Mouse (Mus musculus): ENCODE measurements around the gene Zfp523.

DNA sequence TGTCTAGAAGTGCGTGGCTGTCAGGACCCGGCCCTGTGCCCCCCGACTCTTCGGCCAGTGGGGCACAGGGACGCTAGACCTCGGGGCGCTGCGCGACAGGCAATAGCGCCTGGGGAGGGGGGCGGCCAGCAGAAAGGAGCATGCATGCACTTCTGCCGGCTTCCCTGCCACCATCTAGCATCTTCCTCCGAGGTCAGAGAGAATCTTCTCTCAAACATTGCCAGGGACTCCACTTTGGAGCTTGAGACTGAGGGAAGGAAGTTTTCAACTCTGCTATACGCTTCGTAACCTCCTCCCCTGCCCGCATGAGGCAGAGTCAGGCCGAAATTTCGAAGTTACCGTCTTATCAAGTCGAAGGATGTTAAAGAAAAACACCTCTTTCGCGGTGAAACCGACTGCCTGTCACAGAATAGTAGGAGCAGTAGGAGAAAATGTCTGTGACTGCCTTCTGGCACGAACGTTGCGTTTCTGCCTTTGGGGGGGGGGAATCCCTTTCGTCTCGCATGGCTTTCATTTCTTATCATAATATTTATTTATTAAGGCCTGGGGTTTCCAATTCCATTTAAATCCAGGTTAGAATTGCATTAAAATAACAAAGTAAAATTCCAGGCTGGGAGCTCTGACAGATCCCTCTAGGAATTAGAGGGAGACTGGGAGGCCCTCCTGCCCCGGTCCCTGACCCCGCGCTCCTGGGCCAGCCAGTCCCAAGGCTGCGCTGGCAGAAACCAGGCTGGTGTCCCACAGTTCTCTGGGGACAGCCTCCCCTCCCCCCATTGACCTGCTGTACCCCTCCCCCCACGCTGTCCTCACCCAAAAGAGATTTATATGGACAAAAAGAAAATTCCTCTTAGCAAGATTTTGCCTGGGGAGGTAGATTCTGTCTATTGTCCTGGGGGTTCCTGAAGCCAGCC, 34.0 kb upstream of the Zfp523 start:
- TF ChIP-seq USF1 (IDR thresholded peaks at IDR 0.05; ENCODE audit: low read depth, low read length) (no peak), POLR2A (IDR thresholded peaks at IDR 0.05; ENCODE audit: control insufficient read depth in 1 of 2, insufficient read depth in 1 of 2, low read depth in 1 of 2, low read length in 2 of 2, poor library complexity in 1 of 2) (no peak), ZC3H11A (IDR thresholded peaks at IDR 0.05; ENCODE audit: low read depth, low read length) (no peak), CTCF (IDR thresholded peaks at IDR 0.05 in 2 of 3, conservative IDR thresholded peaks at IDR 0.05 in 1 of 3; ENCODE audit: control insufficient read depth in 1 of 3, insufficient read depth in 1 of 3, low read depth in 2 of 3, low read length in 3 of 3, poor library complexity in 1 of 3, severe bottlenecking in 1 of 3) (no peak), JUND (IDR thresholded peaks at IDR 0.05; ENCODE audit: low read depth, low read length) (no peak), MYB (IDR thresholded peaks at IDR 0.05; ENCODE audit: low read depth, low read length) (no peak), EP300 (IDR thresholded peaks at IDR 0.05; ENCODE audit: low read depth in 1 of 2, low read length in 2 of 2) (no peak), E2F4 (IDR thresholded peaks at IDR 0.05; ENCODE audit: borderline replicate concordance, low read depth, low read length) (no peak), MAFK (IDR thresholded peaks at IDR 0.05; ENCODE audit: borderline replicate concordance, low read depth, low read length) (no peak)
